Mouse (Mus musculus): ENCODE data around the gene Map2k5. TPM values are rescaled to one million over a fixed set of nuclear protein-coding genes. Genes with fewer than 3 reads are reported as not detected.

The Map2k5 gene
- total RNA-seq, 2 experiments from 2014 or later: 26.0 to 26.2 TPM

GRCm38 (mm10) chr9:63123451-63124438, 254.0 kb downstream of the Map2k5 start:
- peak; percentile 96 for DNase-seq

GRCm38 (mm10) chr9:63122161-63122833, 255.4 kb downstream of the Map2k5 start:
- DNase-seq: no peak

- DNase-seq: no peak
These were observed 259.3 kb downstream of the Map2k5 start for GRCm38 (mm10) chr9:63118385-63118784.

Other genes with a start within 250 kb of the Map2k5 start
- under 1 TPM; 0.10 to 0.23 TPM for gene Skor1, start 228.9 kb downstream of the Map2k5 start, total RNA-seq (2021)
- gene 2300009A05Rik, start 21.3 kb upstream of the Map2k5 start, total RNA-seq (2021): 10 to 100 TPM; 42.2 to 52.3 TPM
- gene Iqch, start 224.6 kb upstream of the Map2k5 start, total RNA-seq (2021): not detected
- gene Aagab, start 224.8 kb upstream of the Map2k5 start, total RNA-seq (2021): 10 to 100 TPM; 18.7 to 22.7 TPM